Mouse (Mus musculus) G1E (cell line): ENCODE measurements around the gene Fzd9.
"Not testable (repeated sequence)": the region's sequence is repeated elsewhere in the genome, so short reads cannot be mapped to it uniquely, and the experiment has no call there.

Experiments
- CTCF ChIP-seq: IDR thresholded peaks from 2 replicates; pipeline ENCODE4 v1.5.1; 2012; ENCODE audit warnings: low read depth, low read length, inconsistent platforms, mixed read lengths
- POLR2AphosphoS5 ChIP-seq: IDR thresholded peaks from 2 replicates; pipeline ENCODE4 v1.6.1; 2012; ENCODE audit warnings: low read depth, low read length, inconsistent platforms; ENCODE audit not compliant: insufficient replicate concordance

GRCm38 (mm10) chr5:135225879-135226278 lies 25.2 kb downstream of the Fzd9 start:
- TF ChIP-seq CTCF, POLR2AphosphoS5: not testable (repeated sequence)
